Mouse (Mus musculus) heart, embryonic 14.5 days (tissue): ENCODE measurements around the gene Lrrc7. TPM values are rescaled to one million over a fixed set of nuclear protein-coding genes. Genes with fewer than 3 reads are reported as not detected.
"Not testable (repeated sequence)": the region's sequence is repeated elsewhere in the genome, so short reads cannot be mapped to it uniquely, and the experiment has no call there.

Experiments
- ATAC-seq: fragments of 200-750 bp; cut with Nextera tagmentation; 2 replicates; pipeline ENCODE4 v1.8.0; 2017; ENCODE audit warnings: low read depth, moderate TSS enrichment; ENCODE audit not compliant: insufficient number of reproducible peaks, insufficient read depth, low FRiP score
- H3K27ac ChIP-seq, 2 experiments: fragments of 200-500 bp in 1 of 2; fragments of 300-500 bp in 1 of 2; sonication (generic) in 1 of 2; replicated peaks in 1 of 2; 2 replicates each; pipeline ENCODE4 v1.5.1; 2012 to 2014; ENCODE audit warnings: low read depth in 2 of 2, low read length in 2 of 2, control low read depth in 1 of 2, mild to moderate bottlenecking in 1 of 2, mixed read lengths in 1 of 2; ENCODE audit not compliant: control insufficient read depth in 1 of 2, insufficient read depth in 1 of 2
- H3K27me3 ChIP-seq: fragments of 300-500 bp; sonication (generic); 2 replicates; pipeline ENCODE4 v1.6.1; 2014; ENCODE audit warnings: mild to moderate bottlenecking, low read length, control low read depth; ENCODE audit not compliant: control insufficient read depth, insufficient read depth
- H3K36me3 ChIP-seq: fragments of 300-500 bp; sonication (generic); 2 replicates; pipeline ENCODE4 v1.6.1; 2014; ENCODE audit warnings: mild to moderate bottlenecking, control low read depth, low read length, mixed read lengths; ENCODE audit not compliant: control insufficient read depth, insufficient read depth
- H3K4me1 ChIP-seq, 2 experiments: fragments of 200-500 bp in 1 of 2; fragments of 300-500 bp in 1 of 2; sonication (generic) in 1 of 2; 2 replicates each; pipeline ENCODE4 v1.6.1; 2012 to 2014; ENCODE audit warnings: low read length in 2 of 2, control low read depth in 1 of 2, mixed read lengths in 1 of 2; ENCODE audit not compliant: control insufficient read depth in 2 of 2, insufficient read depth in 2 of 2
- H3K4me2 ChIP-seq: fragments of 300-500 bp; sonication (generic); 2 replicates; pipeline ENCODE4 v1.6.1; 2014; ENCODE audit warnings: mild to moderate bottlenecking, low read length
- H3K4me3 ChIP-seq, 2 experiments: fragments of 200-500 bp in 1 of 2; fragments of 300-500 bp in 1 of 2; sonication (generic) in 1 of 2; 2 replicates each; pipeline ENCODE4 v1.5.1; 2012 to 2014; ENCODE audit warnings: low read length in 2 of 2, mild to moderate bottlenecking in 2 of 2, control low read depth in 1 of 2, low read depth in 1 of 2, moderate library complexity in 1 of 2; ENCODE audit not compliant: control insufficient read depth in 1 of 2, insufficient read depth in 1 of 2
- H3K9ac ChIP-seq: fragments of 300-500 bp; sonication (generic); 2 replicates; pipeline ENCODE4 v1.6.1; 2014; ENCODE audit warnings: mild to moderate bottlenecking, low read length
- H3K9me3 ChIP-seq: fragments of 300-500 bp; sonication (generic); 2 replicates; pipeline ENCODE4 v1.6.1; 2016; ENCODE audit warnings: low read length, control low read depth; ENCODE audit not compliant: control insufficient read depth
- WGBS: fragments of 180-500 bp; shearing (Covaris S2); extraction: QIAGEN DNeasy Blood & Tissue Kit; methylation state at CpG from one replicate; pipeline ENCODE4 v1.1.7; 2014; 5-methylcytosine and 5-hydroxymethylcytosine counted together
- polyA plus RNA-seq: library from polyadenylated mRNA; unstranded; fragments of >200 nt; fragmentation: Nextera tagmentation; extraction: Ambion mirVana; gene quantifications from 2 replicates; pipeline ENCODE4 v1.2.1, GENCODE M21; 2014

Lrrc7 gene
- polyA plus RNA-seq, 1 experiment from 2014 or later: 0.14 TPM

DNA sequence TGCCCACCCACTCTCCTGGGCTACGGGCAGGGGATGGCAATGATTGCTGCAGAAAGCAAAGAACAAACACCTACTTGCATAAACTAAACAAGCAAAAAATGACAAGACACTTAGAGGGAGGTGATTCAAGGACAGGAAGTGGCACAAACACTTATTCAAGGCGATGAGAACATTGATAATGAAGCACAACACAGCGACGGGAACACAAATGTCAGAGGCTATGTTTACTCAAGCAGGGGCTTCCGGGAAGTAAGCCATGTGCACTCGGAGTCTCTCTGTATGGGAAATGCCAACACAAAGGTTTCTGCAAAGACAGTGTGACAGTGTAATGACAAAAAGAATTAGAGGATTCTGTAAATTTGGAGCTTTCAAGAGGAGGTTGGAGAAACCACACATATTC is 424.2 kb downstream of the Lrrc7 start:
- Histone ChIP-seq H3K4me3 (no peak overlapping the region), H3K27ac (no peak overlapping the region), H3K9ac (no peak overlapping the region), H3K4me1 (no peaks in the 10 kb centered on the region), H3K4me2 (no peak overlapping the region), H3K27me3 (no peaks in the 10 kb centered on the region), H3K36me3 (no peaks in the 10 kb centered on the region), H3K9me3 (no peaks in the 10 kb centered on the region)
- no peak for ATAC-seq
- 57% methylated on average over 6 of the region's 6 CpGs for WGBS

DNA sequence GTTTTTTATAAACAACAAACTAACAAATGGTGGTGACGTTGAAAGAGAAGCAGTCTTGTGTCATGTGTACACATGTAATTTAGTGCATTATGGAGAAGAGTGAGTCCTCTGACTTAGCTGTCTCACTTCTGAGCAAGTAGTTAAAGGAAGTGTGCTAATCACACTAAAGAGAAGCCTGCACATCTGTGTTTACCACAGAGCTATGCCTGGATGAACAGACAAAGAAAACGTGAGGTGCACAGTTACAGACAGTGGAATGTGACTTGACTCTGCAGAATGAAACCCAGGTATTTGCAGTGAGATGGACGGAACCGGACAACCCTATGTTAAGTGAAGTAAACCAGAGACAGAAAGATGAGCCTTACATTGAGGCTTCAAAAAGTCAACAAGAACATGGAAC is 430.3 kb downstream of the Lrrc7 start:
- Histone ChIP-seq H3K27me3 (no peaks in the 10 kb centered on the region), H3K4me2 (no peak overlapping the region), H3K4me3 (no peak overlapping the region), H3K9me3 (no peaks in the 10 kb centered on the region), H3K27ac (no peak overlapping the region), H3K36me3 (no peaks in the 10 kb centered on the region), H3K9ac (no peak overlapping the region), H3K4me1 (no peaks in the 10 kb centered on the region)
- 75% methylated on average over 4 of the region's 4 CpGs for WGBS
- ATAC-seq: no peak

DNA sequence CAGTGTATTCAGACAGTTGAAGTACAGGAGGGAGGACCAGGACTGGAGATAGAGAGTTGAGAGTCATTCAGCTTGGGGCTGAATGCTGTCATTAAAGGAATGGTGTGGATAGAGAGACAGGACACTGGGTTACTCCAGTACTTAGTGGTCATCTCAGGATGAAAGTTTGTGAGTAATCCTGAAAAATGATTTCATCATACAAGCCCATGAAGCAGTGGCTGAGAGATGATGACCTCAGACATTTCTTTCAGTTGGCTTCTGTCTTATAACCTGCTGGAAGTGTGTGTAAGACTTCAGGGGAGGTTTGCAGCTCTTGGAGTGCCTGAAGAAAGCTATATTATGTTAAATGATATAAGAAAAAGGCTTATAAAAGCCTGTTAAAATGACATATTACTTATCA is 430.8 kb downstream of the Lrrc7 start:
- H3K27me3 ChIP-seq: no peaks in the 10 kb centered on the region
- H3K9me3 ChIP-seq: no peaks in the 10 kb centered on the region
- no peak overlapping the region for H3K4me3 ChIP-seq
- no peak overlapping the region for H3K27ac ChIP-seq
- H3K4me2 ChIP-seq: no peak overlapping the region
- no peaks in the 10 kb centered on the region for H3K4me1 ChIP-seq
- no peaks in the 10 kb centered on the region for H3K36me3 ChIP-seq
- H3K9ac ChIP-seq: no peak overlapping the region
- ATAC-seq: no peak

DNA sequence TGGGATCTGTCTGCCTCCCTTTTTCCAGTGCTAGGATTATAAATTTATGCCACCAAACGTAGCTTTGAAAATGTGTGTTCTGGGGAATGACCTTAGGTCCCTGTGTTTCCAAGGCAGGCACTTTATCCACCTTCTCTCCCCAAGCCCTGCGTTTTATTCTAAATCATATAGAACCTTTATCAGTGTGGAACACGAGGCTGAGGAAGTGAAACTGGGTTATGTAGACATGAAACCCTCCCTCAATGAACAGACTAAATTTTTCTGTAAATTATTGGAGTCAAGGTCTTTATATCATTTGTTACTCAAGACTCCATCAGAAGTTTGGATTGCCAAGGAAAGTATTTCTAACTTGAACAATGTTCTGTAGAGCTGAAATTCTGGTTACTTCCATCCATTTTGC is 439.1 kb downstream of the Lrrc7 start:
- Histone ChIP-seq H3K4me2 (no peak overlapping the region), H3K36me3 (no peaks in the 10 kb centered on the region), H3K9ac (no peak overlapping the region), H3K9me3 (no peaks in the 10 kb centered on the region), H3K27ac (no peak overlapping the region), H3K27me3 (no peaks in the 10 kb centered on the region), H3K4me1 (no peaks in the 10 kb centered on the region), H3K4me3 (no peak overlapping the region)
- WGBS: 53% methylated on average over 3 of the region's 3 CpGs
- ATAC-seq: no peak

DNA sequence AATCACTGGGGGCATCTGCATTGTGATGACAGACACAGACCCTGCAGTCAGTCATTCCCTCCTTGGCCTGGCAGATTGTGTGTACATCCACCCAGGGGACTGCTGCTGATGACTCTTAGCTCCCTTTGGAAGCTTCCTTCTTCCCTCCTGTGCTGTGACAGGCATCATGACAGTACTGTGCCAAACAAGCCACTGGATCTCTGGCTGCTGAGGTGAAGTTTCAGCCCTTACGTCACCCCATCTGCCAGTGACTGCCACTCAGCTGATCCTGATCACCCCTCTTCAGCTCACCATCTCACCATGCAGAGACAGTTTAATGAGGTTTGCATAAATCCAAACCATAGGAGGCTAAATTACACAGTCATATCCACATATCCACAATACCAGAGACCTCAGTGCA is 456.8 kb downstream of the Lrrc7 start:
- 71% methylated on average over 1 of the region's 1 CpGs for WGBS
- no peak overlapping the region for H3K9ac ChIP-seq
- H3K4me3 ChIP-seq: no peak overlapping the region
- H3K27ac ChIP-seq: no peak overlapping the region
- no peaks in the 10 kb centered on the region for H3K4me1 ChIP-seq
- no peak for ATAC-seq
- H3K9me3 ChIP-seq: no peaks in the 10 kb centered on the region
- no peak overlapping the region for H3K4me2 ChIP-seq
- H3K36me3 ChIP-seq: no peaks in the 10 kb centered on the region
- no peaks in the 10 kb centered on the region for H3K27me3 ChIP-seq

DNA sequence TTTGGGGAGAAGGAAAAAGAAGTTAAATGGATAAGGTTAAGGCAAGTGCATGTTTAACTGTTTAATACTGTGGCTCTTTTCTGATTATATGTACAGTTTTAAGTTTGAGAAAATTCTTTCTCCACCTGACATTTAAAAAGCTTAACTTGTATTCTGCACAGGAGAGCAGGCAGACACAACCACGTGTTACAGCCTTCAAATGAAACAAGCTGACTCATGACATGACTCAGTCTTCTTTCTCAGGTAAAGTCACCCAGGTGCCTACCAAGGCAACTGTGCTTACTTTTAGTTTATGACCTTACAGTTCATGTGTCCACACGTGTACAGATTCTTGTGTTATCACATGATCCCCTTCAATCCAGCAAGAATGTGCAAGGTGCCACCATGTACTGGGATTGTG is 458.6 kb downstream of the Lrrc7 start:
- Histone ChIP-seq H3K9ac (no peak overlapping the region), H3K4me2 (no peak overlapping the region), H3K36me3 (no peaks in the 10 kb centered on the region), H3K4me3 (no peak overlapping the region), H3K4me1 (no peaks in the 10 kb centered on the region), H3K27me3 (no peaks in the 10 kb centered on the region), H3K27ac (no peak overlapping the region), H3K9me3 (no peaks in the 10 kb centered on the region)
- 58% methylated on average over 2 of the region's 2 CpGs for WGBS
- no peak for ATAC-seq

DNA sequence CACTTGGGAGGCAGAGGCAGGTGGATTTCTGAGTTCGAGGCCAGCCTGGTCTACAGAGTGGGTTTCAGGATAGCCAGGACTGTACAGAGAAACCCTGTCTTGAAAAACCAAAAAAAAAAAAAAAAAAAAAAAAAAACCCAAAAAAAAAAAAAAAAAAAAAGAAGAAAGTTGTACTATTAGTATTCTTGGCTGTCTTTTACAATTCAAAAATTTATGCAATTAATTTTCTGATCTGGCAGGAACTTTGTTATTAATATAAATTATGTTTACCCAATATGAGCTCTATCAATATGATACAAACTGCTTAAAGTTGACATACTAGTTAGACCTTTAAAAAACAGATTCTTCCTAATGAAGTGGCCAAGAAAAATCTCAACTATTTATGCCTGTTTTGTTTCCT is 459.5 kb downstream of the Lrrc7 start:
- not testable (repeated sequence) for H3K27ac ChIP-seq, H3K27me3 ChIP-seq, H3K4me2 ChIP-seq, H3K9ac ChIP-seq, ATAC-seq, H3K9me3 ChIP-seq, H3K4me1 ChIP-seq, H3K4me3 ChIP-seq, H3K36me3 ChIP-seq
- 62% methylated on average over 1 of the region's 1 CpGs for WGBS

DNA sequence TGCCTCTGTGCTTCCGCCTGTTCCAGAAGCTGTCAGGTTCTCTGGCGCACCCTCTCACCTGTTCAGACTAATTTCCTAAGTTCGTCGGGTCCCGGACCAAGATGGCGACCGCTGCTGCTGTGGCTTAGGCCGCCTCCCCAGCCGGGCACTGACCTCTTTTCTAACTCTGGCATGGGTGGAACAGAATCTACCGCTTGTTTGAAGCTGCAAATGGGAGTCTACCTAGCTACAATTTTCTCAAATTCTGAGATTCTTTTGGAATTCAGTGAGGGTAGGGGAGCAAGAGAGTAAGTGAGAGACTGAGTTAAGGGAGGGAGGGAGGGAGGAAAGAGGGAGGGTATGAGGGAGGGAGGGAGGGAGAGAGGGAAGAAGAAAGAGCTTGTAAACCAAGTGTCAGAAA is 460.0 kb downstream of the Lrrc7 start:
- H3K9me3 ChIP-seq, H3K27me3 ChIP-seq, H3K36me3 ChIP-seq, H3K4me3 ChIP-seq, ATAC-seq, H3K27ac ChIP-seq, H3K9ac ChIP-seq, H3K4me1 ChIP-seq, H3K4me2 ChIP-seq: not testable (repeated sequence)
- 80% methylated on average over 8 of the region's 10 CpGs for WGBS
